14 mouse cellular contexts compared by ENCODE assay signal in the genomic region with DNA sequence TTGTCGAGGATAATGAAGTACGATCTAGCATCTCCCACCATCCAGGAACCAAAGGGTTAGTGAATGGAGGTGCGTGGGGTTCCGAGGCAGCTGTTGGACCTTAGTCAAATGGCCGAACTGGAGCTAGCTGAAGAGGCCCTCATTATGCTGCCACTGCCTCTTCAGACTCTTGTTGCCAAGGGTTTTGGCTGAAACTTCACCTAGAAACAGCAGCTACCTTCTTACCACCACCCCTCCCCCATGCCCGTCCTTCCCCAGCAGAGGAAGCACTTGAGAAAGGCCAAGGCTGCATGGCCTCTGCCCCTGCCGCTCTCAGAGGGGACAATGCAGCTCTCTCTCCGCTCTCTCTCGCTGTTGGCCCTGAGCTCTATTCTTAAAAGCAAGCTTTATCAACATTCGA.
DNase-seq lines count a peak whose midpoint lies in the region; ATAC-seq and TF ChIP-seq lines count a peak whose summit lies in the region.
"Had no signal": no experiment of that assay in that cellular context is flagged by ENCODE, and none has a peak within 500 bp of the region (broad histone marks: within the 10 kb centered on the region; RNA-seq: fewer than 3 reads in every experiment).

No protein-coding gene starts in this region.

- no peaks in the 10 kb centered on the region for H3K27me3 ChIP-seq in forebrain, postnatal 0 days (ENCODE audit: insufficient read depth, low read length)
- no peaks in the 10 kb centered on the region for H3K27me3 ChIP-seq in forebrain, embryonic 15.5 days
- no peaks in the 10 kb centered on the region for H3K27me3 ChIP-seq in midbrain, embryonic 11.5 days (ENCODE audit: control insufficient read depth, insufficient read depth, low read length)
- H3K27me3 ChIP-seq in midbrain, embryonic 13.5 days: no peaks in the 10 kb centered on the region

- TF ChIP-seq CTCF in forebrain, postnatal 0 days (IDR thresholded peaks at IDR 0.05; ENCODE audit: low read depth): no peak

- no peak overlapping the region for H3K27ac ChIP-seq in forebrain, postnatal 0 days (ENCODE audit: low read depth, low read length)
- H3K27ac ChIP-seq in forebrain, embryonic 15.5 days (replicated peaks): no peak overlapping the region
- no peak overlapping the region for H3K27ac ChIP-seq in midbrain, embryonic 11.5 days (ENCODE audit: low read depth, low read length)
- H3K27ac ChIP-seq in midbrain, embryonic 13.5 days: no peak overlapping the region
- H3K27ac ChIP-seq: heart, adult 2 months; liver, embryonic 12.5 days had no signal

- no peaks in the 10 kb centered on the region for H3K9me3 ChIP-seq in forebrain, postnatal 0 days (ENCODE audit: low read length)
- no peaks in the 10 kb centered on the region for H3K9me3 ChIP-seq in forebrain, embryonic 15.5 days
- H3K9me3 ChIP-seq in midbrain, embryonic 11.5 days (ENCODE audit: control insufficient read depth, low read length): no peaks in the 10 kb centered on the region
- no peaks in the 10 kb centered on the region for H3K9me3 ChIP-seq in midbrain, embryonic 13.5 days
- H3K9me3 ChIP-seq: liver, embryonic 12.5 days had no signal

- H3K4me2 ChIP-seq in forebrain, postnatal 0 days (ENCODE audit: low read depth): no peak overlapping the region
- H3K4me2 ChIP-seq in forebrain, embryonic 15.5 days (replicated peaks): no peak overlapping the region
- H3K4me2 ChIP-seq in midbrain, embryonic 11.5 days: no peak overlapping the region
- no peak overlapping the region for H3K4me2 ChIP-seq in midbrain, embryonic 13.5 days (replicated peaks)
- H3K4me2 ChIP-seq: liver, embryonic 12.5 days had no signal

- ATAC-seq in forebrain, postnatal 0 days: peak; percentile 34; the same call in 1 of the 2 replicates
- no peak for ATAC-seq in forebrain, embryonic 15.5 days (replicated peaks)
- no peak for ATAC-seq in midbrain, embryonic 11.5 days (ENCODE audit: low FRiP score)
- no peak for ATAC-seq in midbrain, embryonic 13.5 days
- ATAC-seq: liver, embryonic 12.5 days had no signal

- no peak overlapping the region for H3K4me3 ChIP-seq in forebrain, postnatal 0 days (ENCODE audit: low read depth, low read length)
- H3K4me3 ChIP-seq in forebrain, embryonic 15.5 days: no peak overlapping the region
- no peak overlapping the region for H3K4me3 ChIP-seq in midbrain, embryonic 11.5 days (ENCODE audit: low read depth, low read length)
- no peak overlapping the region for H3K4me3 ChIP-seq in midbrain, embryonic 13.5 days (replicated peaks)
- H3K4me3 ChIP-seq: heart, adult 2 months; liver, embryonic 12.5 days had no signal

- 0 out of 2 replicates have a peak, but pooled peaks cover 8% of the 10 kb centered on the region for H3K4me1 ChIP-seq in forebrain, postnatal 0 days (ENCODE audit: insufficient read depth)
- peaks cover 20% of the 10 kb centered on the region for H3K4me1 ChIP-seq in forebrain, embryonic 15.5 days
- peaks cover 7% of the 10 kb centered on the region for H3K4me1 ChIP-seq in midbrain, embryonic 11.5 days (ENCODE audit: control insufficient read depth, insufficient read depth, low read length)
- H3K4me1 ChIP-seq in midbrain, embryonic 13.5 days (replicated peaks): peaks cover 17% of the 10 kb centered on the region

- no peak for DNase-seq in forebrain, postnatal 0 days
- peak; percentile 12 for DNase-seq in midbrain, embryonic 11.5 days (ENCODE audit: low spot score, missing footprints)
- DNase-seq in layer of hippocampus, postnatal 14 days (ENCODE audit: low spot score in 2 of 2): peak; percentile 15 to 33
- peak; percentile 40 to 63 for DNase-seq in lung, postnatal 4 days
- DNase-seq in thymus, postnatal 14 days: no peak
- DNase-seq in kidney, adult 9 months: no peak
- DNase-seq: B cell, adult 2 months; heart, adult 2 months; heart, postnatal 4 days; kidney, adult 2 months; thymus, adult 2 months had no signal

- H3K36me3 ChIP-seq in forebrain, postnatal 0 days (ENCODE audit: insufficient read depth): no peaks in the 10 kb centered on the region
- no peaks in the 10 kb centered on the region for H3K36me3 ChIP-seq in forebrain, embryonic 15.5 days
- no peaks in the 10 kb centered on the region for H3K36me3 ChIP-seq in midbrain, embryonic 11.5 days (ENCODE audit: control insufficient read depth, insufficient read depth, low read length)
- H3K36me3 ChIP-seq in midbrain, embryonic 13.5 days: no peaks in the 10 kb centered on the region
- H3K36me3 ChIP-seq: liver, embryonic 12.5 days had no signal

- no peak overlapping the region for H3K9ac ChIP-seq in forebrain, postnatal 0 days
- H3K9ac ChIP-seq in forebrain, embryonic 15.5 days (replicated peaks): no peak overlapping the region
- no peak overlapping the region for H3K9ac ChIP-seq in midbrain, embryonic 11.5 days (ENCODE audit: low read length)
- no peak overlapping the region for H3K9ac ChIP-seq in midbrain, embryonic 13.5 days (replicated peaks)
- H3K9ac ChIP-seq: liver, embryonic 12.5 days had no signal

- WGBS in forebrain, postnatal 0 days: 50% methylated on average over 10 of the region's 10 CpGs
- WGBS in forebrain, embryonic 15.5 days: 53% methylated on average over 10 of the region's 10 CpGs
- WGBS in midbrain, embryonic 11.5 days: 70% methylated on average over 10 of the region's 10 CpGs
- 62% methylated on average over 10 of the region's 10 CpGs for WGBS in midbrain, embryonic 13.5 days

Comparison
In these comparisons a context has a peak if more than half of its experiments do, and no peak if none do; other contexts are left out.
1. DNase-seq: peak in midbrain, embryonic 11.5 days (single experiment), layer of hippocampus, postnatal 14 days (2 of 2) and lung, postnatal 4 days (2 of 2); none in forebrain, postnatal 0 days (single experiment), thymus, postnatal 14 days (single experiment) and kidney, adult 9 months (single experiment).